Mouse (Mus musculus) heart, adult 2 months (tissue): ENCODE results near the gene 9230112D13Rik. TPM values are rescaled to one million over a fixed set of nuclear protein-coding genes. Genes with fewer than 3 reads are reported as not detected.

Source experiments
- DNase-seq, 2 experiments: peaks; one replicate each; pipeline ENCODE4 v3.0.0; 2021
- H3K27ac ChIP-seq: fragments of 200-600 bp; 2 replicates; pipeline ENCODE4 v1.8.1; 2022
- H3K27me3 ChIP-seq: fragments of 200-500 bp; 2 replicates; pipeline ENCODE4 v1.6.1; 2012; ENCODE audit warnings: mild to moderate bottlenecking, low read length, inconsistent platforms, mixed read lengths; ENCODE audit not compliant: control insufficient read depth, insufficient read depth
- H3K36me3 ChIP-seq: fragments of 200-500 bp; 2 replicates; pipeline ENCODE4 v1.6.1; 2012; ENCODE audit warnings: low read length, inconsistent platforms; ENCODE audit not compliant: control insufficient read depth, insufficient read depth
- H3K4me1 ChIP-seq: fragments of 200-500 bp; 2 replicates; pipeline ENCODE4 v1.6.1; 2011; ENCODE audit warnings: low read length; ENCODE audit not compliant: control insufficient read depth, insufficient read depth
- H3K4me3 ChIP-seq: fragments of 200-600 bp; 2 replicates; pipeline ENCODE4 v1.8.1; 2022
- H3K79me2 ChIP-seq: fragments of 200-500 bp; replicated peaks from 2 replicates; pipeline ENCODE4 v1.6.1; 2012; ENCODE audit warnings: mild to moderate bottlenecking, inconsistent platforms, low read length, moderate library complexity, mixed read lengths; ENCODE audit not compliant: control insufficient read depth, insufficient read depth
- H3K9ac ChIP-seq: fragments of 200-500 bp; 2 replicates; pipeline ENCODE4 v1.6.1; 2012; ENCODE audit warnings: low read depth, mild to moderate bottlenecking, control low read depth, inconsistent platforms, low read length, mixed read lengths
- CTCF ChIP-seq: fragments of 200-600 bp; IDR thresholded peaks from 2 replicates; pipeline ENCODE4 v1.8.1; 2022; ENCODE audit warnings: antibody characterized with exemption, mild to moderate bottlenecking, moderate library complexity
- EP300 ChIP-seq: fragments of 200-500 bp; IDR thresholded peaks from 2 replicates; pipeline ENCODE4 v1.6.1; 2011; ENCODE audit warnings: low read depth, low read length, control low read depth; ENCODE audit not compliant: insufficient read depth
- POLR2A ChIP-seq: fragments of 200-500 bp; IDR thresholded peaks from 2 replicates; pipeline ENCODE4 v1.6.1; 2011; ENCODE audit warnings: mild to moderate bottlenecking, low read depth, low read length, control low read depth; ENCODE audit not compliant: insufficient read depth
- WGBS: fragments of 180-500 bp; shearing (Covaris S2); methylation state at CpG from one replicate; pipeline ENCODE4 v1.1.7; 2018; 5-methylcytosine and 5-hydroxymethylcytosine counted together
- intact Hi-C: fragments of 180-260 bp; cut with DNase I; formaldehyde crosslinking; loops from one replicate; pipeline ENCODE4 v1.15.1; 2025
- polyA plus RNA-seq: library from polyadenylated mRNA; depleted of rRNA; stranded (reverse); fragments of >200 nt; gene quantifications from 2 replicates; pipeline ENCODE4 v1.2.3, GENCODE M21; 2012
- total RNA-seq, 2 experiments: library from RNA; stranded (reverse); gene quantifications; 2 replicates each; pipeline ENCODE4 v1.2.3; 2021

9230112D13Rik gene
- total and polyA plus RNA-seq, 3 experiments = not detected

GRCm38 (mm10) chr14:34561647-34562046 lies 39.0 kb upstream of the 9230112D13Rik start:
- no peak for DNase-seq
- peaks cover 3% of the 10 kb centered on the region for H3K36me3 ChIP-seq
- TF ChIP-seq POLR2A (no peak), CTCF (no peak), EP300 (no peak)
- H3K27ac ChIP-seq = no peak overlapping the region
- H3K27me3 ChIP-seq = no peaks in the 10 kb centered on the region
- H3K79me2 ChIP-seq = no peaks in the 10 kb centered on the region
- peaks cover 12% of the 10 kb centered on the region for H3K4me1 ChIP-seq
- H3K9ac ChIP-seq = no peak overlapping the region
- intact Hi-C loops = no loop called here
- 80% methylated on average over 8 of the region's 8 CpGs for WGBS
- H3K4me3 ChIP-seq = no peak overlapping the region

GRCm38 (mm10) chr14:34558947-34559346 lies 36.3 kb upstream of the 9230112D13Rik start:
- peaks cover 6% of the 10 kb centered on the region; the same call in 1 of the 2 replicates for H3K36me3 ChIP-seq
- peaks cover 6% of the 10 kb centered on the region for H3K4me1 ChIP-seq
- intact Hi-C loops = no loop called here

GRCm38 (mm10) chr14:34555211-34555610 lies 32.6 kb upstream of the 9230112D13Rik start:
- WGBS = 36% methylated on average over 13 of the region's 13 CpGs
- Histone ChIP-seq H3K79me2 (no peaks in the 10 kb centered on the region), H3K27me3 (no peaks in the 10 kb centered on the region), H3K9ac (peak overlapping the region; percentile 30; the same call in 1 of the 2 replicates), H3K4me1 (peaks cover 16% of the 10 kb centered on the region), H3K27ac (no peak overlapping the region), H3K36me3 (peaks cover 8% of the 10 kb centered on the region; the same call in 1 of the 2 replicates), H3K4me3 (no peak overlapping the region)
- peak in 1 of 2 experiments; percentile 34 for DNase-seq
- TF ChIP-seq CTCF (no peak), EP300 (no peak), POLR2A (no peak)
- intact Hi-C loops = no loop called here

More at GRCm38 (mm10) chr14:34558947-34559346, 36.3 kb upstream of the 9230112D13Rik start:
- 78% methylated on average over 9 of the region's 9 CpGs for WGBS
- no peak overlapping the region for H3K27ac ChIP-seq
- H3K4me3 ChIP-seq = no peak overlapping the region
- H3K9ac ChIP-seq = no peak overlapping the region
- no peaks in the 10 kb centered on the region for H3K27me3 ChIP-seq
- TF ChIP-seq EP300 (no peak), CTCF (no peak), POLR2A (0 out of 2 replicates have a peak, but pooled peaks have one; percentile 19)
- no peaks in the 10 kb centered on the region for H3K79me2 ChIP-seq
- DNase-seq = no peak

GRCm38 (mm10) chr14:34554047-34554446 lies 31.4 kb upstream of the 9230112D13Rik start:
- H3K4me1 ChIP-seq = peaks cover 16% of the 10 kb centered on the region
- no peaks in the 10 kb centered on the region for H3K27me3 ChIP-seq
- DNase-seq = peak; percentile 63 to 77
- H3K36me3 ChIP-seq = peaks cover 12% of the 10 kb centered on the region; the same call in 1 of the 2 replicates
- H3K27ac ChIP-seq = peak overlapping the region; percentile 33
- no peaks in the 10 kb centered on the region for H3K79me2 ChIP-seq
- intact Hi-C loops = no loop called here
- TF ChIP-seq CTCF (no peak), POLR2A (no peak; the same call in 1 of the 2 replicates), EP300 (peak; percentile 83)
- no peak overlapping the region for H3K4me3 ChIP-seq
- H3K9ac ChIP-seq = no peak overlapping the region
- 16% methylated on average over 3 of the region's 3 CpGs for WGBS

- Histone ChIP-seq H3K27ac (peak overlapping the region; percentile 23), H3K9ac (no peak overlapping the region), H3K27me3 (no peaks in the 10 kb centered on the region), H3K4me3 (no peak overlapping the region), H3K36me3 (peaks cover 12% of the 10 kb centered on the region; the same call in 1 of the 2 replicates), H3K79me2 (no peaks in the 10 kb centered on the region), H3K4me1 (peaks cover 17% of the 10 kb centered on the region)
- WGBS = 32% methylated on average over 6 of the region's 6 CpGs
- intact Hi-C loops = no loop called here
- no peak for TF ChIP-seq CTCF
- no peak for TF ChIP-seq EP300
- no peak for TF ChIP-seq POLR2A
- DNase-seq = no peak
Observed at GRCm38 (mm10) chr14:34553470-34553869, 30.9 kb upstream of the 9230112D13Rik start.

- H3K36me3 ChIP-seq = peaks cover 12% of the 10 kb centered on the region; the same call in 1 of the 2 replicates
- intact Hi-C loops = no loop called here
- WGBS = 67% methylated on average over 5 of the region's 5 CpGs
Observed at GRCm38 (mm10) chr14:34552226-34552625, 29.6 kb upstream of the 9230112D13Rik start.

More at GRCm38 (mm10) chr14:34552226-34552625, 29.6 kb upstream of the 9230112D13Rik start:
- no peak for DNase-seq
- Histone ChIP-seq H3K27me3 (no peaks in the 10 kb centered on the region), H3K4me1 (peaks cover 18% of the 10 kb centered on the region), H3K79me2 (no peaks in the 10 kb centered on the region), H3K27ac (no peak overlapping the region; the same call in 1 of the 2 replicates), H3K4me3 (no peak overlapping the region), H3K9ac (no peak overlapping the region)
- TF ChIP-seq CTCF (no peak), POLR2A (no peak), EP300 (no peak)
